Mouse (Mus musculus) macrophage (primary cell): Measurements from ENCODE around the gene Stim2. TPM values are rescaled to one million over a fixed set of nuclear protein-coding genes. Genes with fewer than 3 reads are reported as not detected.

ENCODE experiments used
- H3K27ac ChIP-seq: fragments of 350-480 bp; formaldehyde crosslinking; 2 replicates; pipeline ENCODE4 v1.9.0; 2021
- H3K36me3 ChIP-seq: fragments of 350-480 bp; formaldehyde crosslinking; 2 replicates; pipeline ENCODE4 v1.9.0; 2021; ENCODE audit errors: inconsistent target
- H3K4me3 ChIP-seq: fragments of 350-480 bp; formaldehyde crosslinking; 2 replicates; pipeline ENCODE4 v1.9.0; 2021; ENCODE audit errors: inconsistent target
- H3K79me2 ChIP-seq: fragments of 350-480 bp; formaldehyde crosslinking; 2 replicates; pipeline ENCODE4 v1.9.0; 2021; ENCODE audit errors: inconsistent target
- WGBS: methylation state at CpG from one replicate; pipeline ENCODE4 v1.1.7; 2026; ENCODE audit warnings: inconsistent platforms; ENCODE audit not compliant: missing documents; 5-methylcytosine and 5-hydroxymethylcytosine counted together
- polyA plus RNA-seq: library from polyadenylated mRNA; stranded (reverse); fragments of 250-400 nt; gene quantifications from 3 replicates; pipeline ENCODE4 v1.2.4, GENCODE M21; 2018; ENCODE audit warnings: inconsistent platforms

Stim2 gene
- polyA plus RNA-seq, 1 experiment from 2014 or later, result 15.3 TPM

- H3K79me2 ChIP-seq, result peaks cover 76% of the 10 kb centered on the region; the same call in 1 of the 2 replicates
- WGBS, result 93% methylated on average over 1 of the region's 1 CpGs
- no peak overlapping the region for H3K27ac ChIP-seq
- H3K36me3 ChIP-seq, result no peaks in the 10 kb centered on the region
- H3K4me3 ChIP-seq, result no peak overlapping the region
Measured at GRCm38 (mm10) chr5:54046432-54046831, 48.1 kb downstream of the Stim2 start.

- Histone ChIP-seq H3K36me3 (no peaks in the 10 kb centered on the region), H3K4me3 (no peak overlapping the region), H3K27ac (no peak overlapping the region), H3K79me2 (peaks cover 56% of the 10 kb centered on the region; the same call in 1 of the 2 replicates)
- WGBS, result 88% methylated on average over 4 of the region's 4 CpGs
Measured at GRCm38 (mm10) chr5:54049145-54049733, 50.9 kb downstream of the Stim2 start.

- 51% methylated on average over 5 of the region's 5 CpGs for whole genome bisulfite sequencing
Measured at GRCm38 (mm10) chr5:54049940-54050339, 51.6 kb downstream of the Stim2 start.

GRCm38 (mm10) chr5:54051056-54051455, 52.8 kb downstream of the Stim2 start:
- no peak overlapping the region for H3K4me3 ChIP-seq
- no peak overlapping the region for H3K27ac ChIP-seq
- no peaks in the 10 kb centered on the region for H3K36me3 ChIP-seq
- H3K79me2 ChIP-seq, result peaks cover 43% of the 10 kb centered on the region; the same call in 1 of the 2 replicates
- 100% methylated on average over 3 of the region's 3 CpGs for WGBS

More at GRCm38 (mm10) chr5:54049940-54050339, 51.6 kb downstream of the Stim2 start:
- no peaks in the 10 kb centered on the region for H3K36me3 ChIP-seq
- H3K4me3 ChIP-seq, result no peak overlapping the region
- peaks cover 49% of the 10 kb centered on the region; the same call in 1 of the 2 replicates for H3K79me2 ChIP-seq
- H3K27ac ChIP-seq, result no peak overlapping the region

GRCm38 (mm10) chr5:54052205-54052604, 53.9 kb downstream of the Stim2 start:
- H3K79me2 ChIP-seq, result peaks cover 33% of the 10 kb centered on the region; the same call in 1 of the 2 replicates
- H3K36me3 ChIP-seq, result no peaks in the 10 kb centered on the region
- H3K4me3 ChIP-seq, result no peak overlapping the region
- WGBS, result 85% methylated on average over 6 of the region's 6 CpGs
- no peak overlapping the region for H3K27ac ChIP-seq

GRCm38 (mm10) chr5:54053673-54054366, 55.5 kb downstream of the Stim2 start:
- Histone ChIP-seq H3K4me3 (no peak overlapping the region), H3K27ac (no peak overlapping the region), H3K36me3 (no peaks in the 10 kb centered on the region), H3K79me2 (peaks cover 19% of the 10 kb centered on the region; the same call in 1 of the 2 replicates)
- WGBS, result 78% methylated on average over 6 of the region's 7 CpGs

GRCm38 (mm10) chr5:54056266-54056665, 58.0 kb downstream of the Stim2 start:
- Histone ChIP-seq H3K36me3 (no peaks in the 10 kb centered on the region), H3K27ac (no peak overlapping the region), H3K79me2 (peaks cover 9% of the 10 kb centered on the region; the same call in 1 of the 2 replicates), H3K4me3 (no peak overlapping the region)
- 92% methylated on average over 6 of the region's 6 CpGs for WGBS

GRCm38 (mm10) chr5:54059998-54060397, 61.7 kb downstream of the Stim2 start:
- Histone ChIP-seq H3K36me3 (no peaks in the 10 kb centered on the region), H3K4me3 (no peak overlapping the region), H3K79me2 (no peaks in the 10 kb centered on the region), H3K27ac (no peak overlapping the region)
- WGBS, result 94% methylated on average over 6 of the region's 6 CpGs

- WGBS, result 92% methylated on average over 6 of the region's 7 CpGs
- Histone ChIP-seq H3K27ac (no peak overlapping the region), H3K36me3 (no peaks in the 10 kb centered on the region), H3K4me3 (no peak overlapping the region), H3K79me2 (no peaks in the 10 kb centered on the region)
Measured at GRCm38 (mm10) chr5:54062079-54062478, 63.8 kb downstream of the Stim2 start.

- no peak overlapping the region for H3K27ac ChIP-seq
- no peak overlapping the region for H3K4me3 ChIP-seq
Measured at GRCm38 (mm10) chr5:54067591-54067990, 69.3 kb downstream of the Stim2 start.

GRCm38 (mm10) chr5:54070549-54070948, 72.2 kb downstream of the Stim2 start:
- peaks cover 4% of the 10 kb centered on the region; the same call in 1 of the 2 replicates for H3K79me2 ChIP-seq
- H3K36me3 ChIP-seq, result no peaks in the 10 kb centered on the region
- no peak overlapping the region for H3K4me3 ChIP-seq
- WGBS, result 34% methylated on average over 2 of the region's 2 CpGs
- H3K27ac ChIP-seq, result no peak overlapping the region

More at GRCm38 (mm10) chr5:54067591-54067990, 69.3 kb downstream of the Stim2 start:
- Histone ChIP-seq H3K79me2 (peaks cover 4% of the 10 kb centered on the region; the same call in 1 of the 2 replicates), H3K36me3 (no peaks in the 10 kb centered on the region)
- WGBS, result 93% methylated on average over 3 of the region's 3 CpGs

- WGBS, result 92% methylated on average over 5 of the region's 5 CpGs
- Histone ChIP-seq H3K4me3 (no peak overlapping the region), H3K27ac (no peak overlapping the region), H3K79me2 (peaks cover 4% of the 10 kb centered on the region; the same call in 1 of the 2 replicates), H3K36me3 (no peaks in the 10 kb centered on the region)
Measured at GRCm38 (mm10) chr5:54071288-54071687, 73.0 kb downstream of the Stim2 start.

- 81% methylated on average over 7 of the region's 7 CpGs for WGBS
- Histone ChIP-seq H3K79me2 (peaks cover 4% of the 10 kb centered on the region; the same call in 1 of the 2 replicates), H3K4me3 (no peak overlapping the region), H3K36me3 (no peaks in the 10 kb centered on the region), H3K27ac (no peak overlapping the region)
Measured at GRCm38 (mm10) chr5:54071705-54072104, 73.4 kb downstream of the Stim2 start.

GRCm38 (mm10) chr5:54073291-54073690, 75.0 kb downstream of the Stim2 start:
- no peak overlapping the region for H3K27ac ChIP-seq
- H3K79me2 ChIP-seq, result peaks cover 4% of the 10 kb centered on the region; the same call in 1 of the 2 replicates
- H3K36me3 ChIP-seq, result no peaks in the 10 kb centered on the region
- no peak overlapping the region for H3K4me3 ChIP-seq
- WGBS, result 0% methylated on average over 1 of the region's 1 CpGs

GRCm38 (mm10) chr5:54079997-54080396, 81.7 kb downstream of the Stim2 start:
- Histone ChIP-seq H3K79me2 (no peaks in the 10 kb centered on the region), H3K4me3 (no peak overlapping the region), H3K27ac (no peak overlapping the region), H3K36me3 (no peaks in the 10 kb centered on the region)
- 78% methylated on average over 1 of the region's 1 CpGs for WGBS
